Mouse (Mus musculus) megakaryocyte progenitor cell, adult 5-6 weeks (primary cell): ENCODE measurements around the gene Hoxa5. TPM values are rescaled to one million over a fixed set of nuclear protein-coding genes. Genes with fewer than 3 reads are reported as not detected.

ENCODE experiments used
- ATAC-seq: replicated peaks from 2 replicates; pipeline ENCODE4 v1.8.0; 2016; ENCODE audit warnings: mild to moderate bottlenecking, moderate TSS enrichment, inconsistent platforms; ENCODE audit not compliant: poor library complexity
- total RNA-seq, 2 experiments: library from RNA; stranded (forward) in 1 of 2; stranded (reverse) in 1 of 2; fragments of 157-497, 149-512 nt in 1 of 2; fragments of 200-1000 nt in 1 of 2; gene quantifications; 2 replicates each; pipeline versions ENCODE4 v1.2.3 to v1.2.4; 2015 to 2017

The Hoxa5 gene
- total RNA-seq, 2 experiments from 2014 or later, result 0.83 to 3.1 TPM

DNA sequence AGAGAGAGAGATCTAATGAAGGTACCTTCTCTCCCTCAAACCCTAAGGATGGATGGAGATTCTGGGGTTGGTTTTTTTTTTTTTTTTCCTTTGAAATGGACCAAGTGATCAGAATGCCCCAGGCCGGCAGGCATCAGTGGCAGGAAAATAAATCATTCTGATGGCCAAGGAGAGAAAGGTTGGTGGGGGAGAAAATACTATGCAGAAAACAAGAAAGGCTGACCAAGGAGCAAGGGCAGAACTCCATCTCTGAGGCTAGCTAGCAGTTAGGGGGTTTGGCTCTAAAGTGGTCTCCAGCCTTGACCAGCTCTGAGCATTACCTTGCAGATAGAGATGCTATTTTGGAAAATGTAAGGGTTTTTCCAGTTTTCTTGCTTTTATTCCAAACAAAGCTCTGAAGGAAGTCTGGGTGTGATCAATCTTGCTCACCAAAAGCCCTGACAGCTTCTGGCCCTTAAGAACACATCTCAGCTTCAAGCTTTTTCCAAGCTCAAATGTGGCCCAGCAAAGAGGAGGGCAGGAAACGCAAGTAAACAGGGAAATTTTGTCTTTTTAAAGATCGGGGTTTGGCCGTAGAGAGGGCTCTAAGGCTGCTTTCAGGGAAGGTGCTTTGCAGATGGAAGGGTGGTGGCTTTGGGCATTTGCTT is 37.8 kb downstream of the Hoxa5 start:
- no peak for ATAC-seq

DNA sequence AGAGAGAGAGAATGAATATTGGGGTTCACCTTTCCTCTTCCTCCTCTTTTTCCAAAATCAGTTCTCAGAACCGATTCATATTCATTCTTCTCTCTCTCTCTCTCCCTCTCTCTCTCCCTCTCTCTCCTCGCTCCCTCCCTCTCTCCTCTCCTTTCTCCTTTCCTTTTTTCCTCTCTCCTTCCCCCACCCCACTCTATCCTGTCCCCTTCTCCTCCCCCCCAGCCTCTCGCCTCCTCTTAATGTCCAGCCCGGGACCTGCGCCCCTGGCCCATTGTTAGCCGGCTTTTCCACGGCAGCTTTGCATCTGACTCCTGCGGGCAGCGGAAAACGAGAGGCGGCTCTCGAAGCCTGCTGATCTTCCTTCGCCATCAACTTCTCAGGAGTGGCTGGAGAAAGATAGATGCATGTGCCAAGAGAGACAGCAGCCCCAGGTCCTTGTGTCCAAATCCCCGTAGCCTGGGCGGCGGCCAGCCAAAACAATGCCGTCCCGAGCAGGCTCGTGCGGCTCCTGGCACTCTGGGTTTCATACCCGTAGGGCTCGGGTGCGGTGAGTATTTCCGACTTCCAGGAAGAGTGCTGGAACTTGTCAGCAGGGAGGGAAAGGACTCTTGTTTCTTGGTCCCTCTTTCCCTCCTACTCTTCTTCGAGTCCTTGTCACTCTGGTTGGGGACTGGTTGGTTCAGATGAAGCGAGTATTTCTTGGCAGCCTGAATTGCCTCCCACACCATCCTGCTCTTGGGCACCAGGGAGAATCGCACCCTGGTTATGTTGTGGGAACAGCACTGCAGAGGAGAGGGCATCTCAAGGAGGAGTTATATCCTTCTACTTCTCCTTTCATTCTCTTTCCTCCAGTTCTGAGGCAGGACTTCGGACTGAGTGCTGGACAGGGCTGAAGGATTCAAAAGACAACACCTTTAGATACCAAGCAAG is 38.7 kb downstream of the Hoxa5 start:
- no peak for ATAC-seq

DNA sequence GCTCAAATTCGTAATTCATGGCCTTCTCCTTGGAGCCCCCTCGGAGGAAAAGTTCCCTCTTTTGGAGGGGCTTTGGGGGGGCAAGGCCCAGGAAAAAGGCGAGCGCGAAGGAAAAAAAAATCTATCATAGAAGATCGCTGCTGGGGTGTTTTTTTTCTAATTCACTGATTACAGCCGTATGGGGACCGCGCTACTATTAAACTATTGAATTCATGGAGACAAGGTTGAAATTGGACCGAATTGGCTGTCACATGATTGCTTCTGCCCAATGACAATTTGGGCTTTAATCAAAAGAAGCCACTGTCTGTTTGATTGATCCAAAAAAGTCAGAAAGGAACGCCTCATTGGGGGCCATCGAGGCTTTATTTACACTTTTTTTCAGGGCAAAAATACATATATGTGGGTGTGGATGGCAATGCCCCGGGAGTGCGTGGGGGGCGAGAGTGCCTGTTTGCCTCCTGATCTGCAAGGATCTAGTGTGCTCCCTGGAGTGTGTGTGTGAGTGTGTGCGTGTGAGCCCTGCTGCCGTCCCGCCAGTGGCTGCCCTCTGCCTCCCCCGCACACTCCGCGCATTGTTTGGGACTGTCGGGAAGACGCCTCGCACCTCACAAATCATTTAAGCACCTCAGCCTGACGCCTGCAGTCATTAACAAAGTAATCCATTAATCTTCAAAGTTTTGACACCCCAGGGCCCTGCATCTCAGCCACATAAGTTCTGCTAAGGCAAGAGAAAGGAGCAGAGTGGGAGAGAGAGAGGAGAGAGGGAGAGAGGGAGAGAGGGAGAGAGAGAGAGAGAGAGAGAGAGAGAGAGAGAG is 39.6 kb downstream of the Hoxa5 start, which contains the start of gene Hoxa2:
Gene Hoxa2, minus strand, starts transcription at position 206 of the 815 bp plus-strand sequence.
- ATAC-seq, result no peak

DNA sequence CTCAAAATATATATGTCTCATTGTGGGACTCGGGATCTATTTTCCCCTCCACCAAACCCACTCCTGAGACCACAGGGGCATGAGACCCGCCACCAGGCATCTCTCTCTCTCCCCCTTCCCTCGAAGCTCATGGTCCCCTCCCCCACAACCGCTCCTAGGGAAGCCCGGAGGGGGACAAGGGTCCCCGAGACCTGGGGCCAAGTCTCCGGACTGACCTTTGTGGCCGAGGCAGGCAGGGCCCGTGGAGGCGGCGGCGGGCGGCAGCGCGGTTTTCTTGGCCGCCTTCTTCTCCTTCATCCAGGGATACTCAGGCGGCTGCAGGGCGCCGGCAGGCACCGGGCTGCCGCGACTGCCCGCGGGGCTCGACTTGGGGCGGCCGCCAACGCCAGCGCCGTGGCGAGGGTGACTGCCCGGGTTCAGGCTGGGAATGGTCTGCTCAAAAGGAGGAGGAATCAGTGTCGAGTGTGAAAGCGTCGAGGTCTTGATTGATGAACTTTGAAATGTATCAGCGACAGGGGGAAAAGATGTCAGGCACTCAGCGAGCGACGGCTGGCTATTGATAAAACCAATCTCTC is 40.2 kb downstream of the Hoxa5 start:
- ATAC-seq, result no peak

DNA sequence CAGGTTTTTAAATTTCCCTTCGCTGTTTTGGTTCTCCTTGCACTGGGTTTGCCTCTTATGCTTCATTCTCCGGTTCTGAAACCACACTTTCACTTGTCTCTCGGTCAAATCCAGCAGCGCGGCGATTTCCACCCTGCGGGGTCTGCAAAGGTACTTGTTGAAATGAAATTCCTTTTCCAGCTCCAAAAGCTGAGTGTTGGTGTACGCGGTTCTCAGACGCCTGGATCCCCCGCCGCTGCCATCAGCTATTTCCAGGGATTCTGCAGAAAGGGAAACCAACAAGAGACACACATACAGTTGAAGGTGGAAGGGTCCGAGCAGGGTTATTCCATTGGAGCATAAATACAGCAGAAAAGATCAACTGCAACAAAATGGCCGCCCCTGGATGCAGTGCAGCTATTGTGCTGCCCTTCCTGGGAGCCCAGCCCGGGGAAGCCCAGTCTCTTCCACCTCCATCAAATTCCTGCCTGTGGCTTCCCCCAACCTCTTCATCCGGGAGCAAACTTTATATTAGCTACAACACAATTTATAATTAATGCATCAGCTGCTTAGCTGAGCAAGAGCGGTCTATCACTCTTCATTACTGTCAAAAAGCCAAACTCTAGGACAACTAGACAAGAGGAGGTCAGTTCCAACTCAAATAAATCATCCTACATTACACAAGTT is 40.9 kb downstream of the Hoxa5 start:
- no peak for ATAC-seq

DNA sequence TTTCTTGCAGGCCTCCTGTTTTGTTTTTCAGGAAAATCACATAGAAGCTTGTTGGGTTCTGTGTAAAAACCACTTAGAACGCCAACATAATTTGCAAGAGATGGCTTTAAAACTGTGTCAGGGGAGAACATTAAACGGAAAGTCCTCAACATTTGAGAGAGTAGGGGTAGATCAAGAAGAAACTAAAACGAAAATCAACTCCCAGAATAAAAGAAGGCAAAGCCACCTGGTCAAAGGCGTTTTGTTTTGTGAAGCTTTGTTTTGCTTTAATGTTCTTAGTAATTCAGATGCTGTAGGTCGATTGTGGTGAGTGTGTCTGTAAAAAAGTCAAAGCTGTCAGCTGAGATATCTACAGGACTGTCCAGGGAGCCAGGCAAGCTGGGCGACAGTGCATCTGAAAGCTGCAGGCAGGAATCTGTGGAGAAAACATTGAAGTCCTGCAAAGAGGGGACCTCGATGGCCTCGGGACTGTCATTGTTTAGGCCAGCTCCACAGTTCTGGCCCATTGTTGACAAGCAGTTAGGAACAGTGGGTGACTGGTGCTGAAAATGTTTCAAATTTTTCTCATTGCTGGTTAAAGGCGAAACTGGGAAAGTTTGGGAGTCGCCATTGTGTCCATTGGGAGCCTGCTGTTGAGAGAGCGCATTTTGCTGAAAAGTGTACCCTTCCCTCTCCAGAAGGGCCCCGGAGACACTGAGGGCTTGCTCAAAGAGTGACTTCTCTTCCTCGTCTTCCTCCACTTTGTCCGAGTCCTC is 41.6 kb downstream of the Hoxa5 start:
- ATAC-seq, result no peak

DNA sequence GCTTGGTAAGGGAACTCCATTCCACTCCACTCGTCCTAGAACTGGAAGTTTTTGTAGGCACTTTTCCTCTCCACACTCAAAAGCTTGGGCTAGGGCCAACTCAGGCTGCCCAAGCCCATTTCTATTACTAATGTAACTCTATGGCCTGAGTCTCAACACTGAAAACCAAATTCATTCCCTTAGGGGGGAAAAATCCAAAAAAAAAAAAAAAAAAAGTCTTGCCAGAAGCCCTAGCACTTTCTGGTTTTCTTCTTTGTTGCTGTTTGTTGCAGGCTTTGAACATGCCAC is 42.4 kb downstream of the Hoxa5 start:
- ATAC-seq, result no peak

DNA sequence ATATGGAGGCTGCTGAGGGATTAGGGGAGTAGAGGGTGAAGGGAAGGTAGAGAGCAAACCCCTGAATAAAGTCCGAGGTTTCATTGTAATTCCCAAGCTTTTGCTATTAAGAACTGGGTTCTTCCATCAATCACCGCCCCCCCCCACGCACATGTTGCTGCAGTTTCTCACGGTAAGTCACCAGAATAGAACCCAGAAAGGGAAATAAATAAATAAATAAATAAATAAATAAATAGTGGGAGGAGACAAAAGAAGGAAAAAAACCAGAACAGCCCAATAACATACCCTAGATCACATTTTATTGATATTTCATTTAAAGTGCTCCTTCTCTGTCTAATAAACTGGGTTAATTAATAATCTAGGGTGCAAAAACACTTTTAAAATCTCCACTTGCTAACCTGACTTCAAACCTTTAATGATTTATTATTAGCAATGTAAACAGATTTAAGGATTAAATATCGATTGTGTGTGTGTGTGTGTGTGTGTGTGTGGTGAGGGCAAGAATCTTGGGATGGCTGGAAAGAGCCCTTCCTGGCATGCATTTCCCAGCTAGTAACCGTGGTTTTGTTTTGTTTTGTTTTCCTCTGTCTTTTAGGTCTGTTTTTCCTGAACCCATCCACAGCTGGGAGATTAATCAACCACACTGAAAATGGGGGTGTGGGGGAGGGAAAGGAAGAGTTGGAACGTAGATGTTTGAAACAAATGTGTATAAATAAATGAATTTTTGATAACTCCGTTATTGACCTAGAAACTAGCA is 42.9 kb downstream of the Hoxa5 start:
- ATAC-seq, result no peak

DNA sequence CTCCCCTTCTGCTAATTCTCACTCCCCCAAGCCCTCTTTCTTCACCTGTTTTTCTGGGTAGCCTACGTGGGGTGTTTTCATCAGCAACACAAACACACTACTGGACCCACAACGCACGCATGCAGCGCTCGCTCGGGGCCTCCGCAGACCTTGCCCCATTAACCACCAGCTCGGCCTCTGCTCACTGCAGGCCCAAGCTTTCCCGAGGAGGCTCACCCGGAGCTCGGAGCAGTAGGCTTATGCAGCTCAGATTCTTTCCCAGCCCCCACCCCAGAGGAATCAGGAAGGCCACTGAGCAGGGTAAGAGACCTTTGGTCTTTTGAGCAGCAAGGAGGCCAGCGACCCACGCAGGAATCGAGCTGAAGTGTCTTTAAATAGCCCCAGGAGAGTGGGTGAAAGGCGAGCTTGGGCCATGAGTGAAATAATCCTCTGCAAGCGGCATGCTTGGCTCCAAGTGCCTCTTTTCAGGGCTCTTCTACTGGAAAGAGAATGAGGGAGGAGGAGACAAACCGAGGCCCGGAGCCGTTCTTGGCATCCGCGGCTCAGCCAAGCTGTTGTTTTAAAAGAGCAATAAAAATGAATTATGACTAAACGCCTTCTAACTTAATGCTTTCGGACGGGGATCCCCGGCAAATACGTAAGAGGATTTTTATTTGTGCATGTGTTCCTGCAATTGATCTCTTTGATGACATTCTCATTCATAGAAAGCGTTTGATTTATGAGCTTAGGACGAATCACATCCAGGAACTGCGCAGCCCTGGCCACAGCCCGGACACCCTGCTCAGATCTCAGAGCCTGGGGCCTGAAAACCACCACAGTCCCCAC is 43.7 kb downstream of the Hoxa5 start:
- no peak for ATAC-seq

DNA sequence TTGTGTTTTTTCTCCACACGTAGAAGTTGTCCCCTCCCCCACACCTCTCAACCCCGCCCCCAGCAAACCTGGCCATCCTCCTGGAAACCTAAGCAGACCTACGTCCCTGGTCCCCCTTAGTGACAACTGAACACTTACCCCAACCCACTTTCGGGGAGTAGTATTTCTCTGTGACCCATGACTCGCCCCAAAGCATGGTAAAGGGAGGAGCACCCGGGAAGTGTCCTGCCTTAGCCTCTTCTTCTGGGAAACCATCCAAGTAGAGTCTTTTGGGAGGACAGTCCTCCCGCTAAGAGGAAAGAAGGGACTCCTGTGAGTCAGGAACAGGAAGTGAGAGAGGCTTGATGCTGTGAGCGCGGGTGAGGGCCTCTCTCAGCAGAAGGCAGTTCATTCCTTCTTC is 44.4 kb downstream of the Hoxa5 start:
- peak; percentile 26 for ATAC-seq

DNA sequence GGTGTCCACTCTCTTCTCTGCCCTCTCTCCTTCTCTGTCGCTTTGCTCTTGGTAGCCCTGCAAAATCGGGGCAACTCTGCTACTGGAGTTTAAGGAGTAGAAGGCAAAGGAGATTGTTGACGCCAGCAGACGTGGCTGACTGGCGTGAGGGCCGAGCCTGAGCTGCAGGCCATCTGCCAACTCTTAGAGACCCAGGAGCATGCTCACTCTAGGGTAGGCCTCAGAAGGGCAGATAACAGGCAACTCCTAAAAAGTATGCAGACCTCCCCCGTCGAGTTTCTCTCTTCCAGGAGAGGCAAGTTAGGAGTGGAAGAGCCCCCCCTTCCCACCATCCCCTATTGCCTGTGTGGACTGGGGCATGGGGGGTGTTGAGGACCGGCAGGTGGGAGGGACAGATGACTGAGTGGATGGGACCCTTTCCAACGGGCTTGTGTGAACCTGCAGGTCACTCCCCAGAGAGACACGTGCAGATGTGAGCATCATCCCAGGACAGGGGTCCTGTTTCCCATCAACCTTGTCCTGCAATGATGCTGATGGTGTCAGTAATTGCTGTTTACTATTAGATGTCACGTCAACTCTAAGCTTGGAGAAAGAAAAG is 45.1 kb downstream of the Hoxa5 start:
- ATAC-seq, result no peak

DNA sequence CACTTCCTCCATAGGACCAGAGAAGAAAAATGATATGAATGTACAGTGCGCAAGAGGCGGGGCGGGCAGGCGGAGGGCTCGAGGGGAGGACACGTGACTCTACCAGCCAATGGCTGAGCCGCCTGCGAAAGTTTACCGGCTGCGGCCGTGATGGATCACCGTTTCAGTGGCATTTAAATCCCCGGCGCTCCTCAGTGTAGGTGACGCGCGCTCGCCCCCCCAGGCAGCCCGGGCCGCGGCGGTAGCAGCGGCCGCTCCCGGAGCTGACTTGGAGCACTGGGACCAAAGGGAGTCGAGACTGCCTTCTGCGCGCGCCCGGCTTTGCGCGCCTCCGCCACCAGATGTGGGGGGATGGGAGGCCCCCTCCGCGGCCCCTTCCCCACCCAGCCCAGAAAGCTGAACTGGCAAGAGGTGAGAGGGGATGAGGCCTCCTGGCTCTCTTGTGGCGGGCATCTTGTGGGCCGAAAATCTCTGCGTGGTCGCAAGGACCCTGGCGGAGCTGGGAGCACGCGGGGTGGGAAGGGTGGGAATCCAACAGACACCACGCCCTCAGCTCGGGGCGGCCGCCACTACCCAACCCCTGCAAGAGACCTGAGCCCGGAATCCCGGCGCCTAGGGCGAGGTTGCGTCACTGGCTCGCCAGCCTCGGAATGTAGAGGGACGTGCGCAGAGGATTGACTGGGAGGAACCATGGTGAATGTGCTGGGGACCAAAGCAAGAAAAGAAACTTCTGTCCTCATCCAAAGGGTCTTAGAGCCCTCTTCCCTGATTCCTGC is 45.9 kb downstream of the Hoxa5 start, which contains the start of gene Hoxa1:
Gene Hoxa1, minus strand, starts transcription at position 42 of the 776 bp plus-strand sequence.
- peak; percentile 91 for ATAC-seq

DNA sequence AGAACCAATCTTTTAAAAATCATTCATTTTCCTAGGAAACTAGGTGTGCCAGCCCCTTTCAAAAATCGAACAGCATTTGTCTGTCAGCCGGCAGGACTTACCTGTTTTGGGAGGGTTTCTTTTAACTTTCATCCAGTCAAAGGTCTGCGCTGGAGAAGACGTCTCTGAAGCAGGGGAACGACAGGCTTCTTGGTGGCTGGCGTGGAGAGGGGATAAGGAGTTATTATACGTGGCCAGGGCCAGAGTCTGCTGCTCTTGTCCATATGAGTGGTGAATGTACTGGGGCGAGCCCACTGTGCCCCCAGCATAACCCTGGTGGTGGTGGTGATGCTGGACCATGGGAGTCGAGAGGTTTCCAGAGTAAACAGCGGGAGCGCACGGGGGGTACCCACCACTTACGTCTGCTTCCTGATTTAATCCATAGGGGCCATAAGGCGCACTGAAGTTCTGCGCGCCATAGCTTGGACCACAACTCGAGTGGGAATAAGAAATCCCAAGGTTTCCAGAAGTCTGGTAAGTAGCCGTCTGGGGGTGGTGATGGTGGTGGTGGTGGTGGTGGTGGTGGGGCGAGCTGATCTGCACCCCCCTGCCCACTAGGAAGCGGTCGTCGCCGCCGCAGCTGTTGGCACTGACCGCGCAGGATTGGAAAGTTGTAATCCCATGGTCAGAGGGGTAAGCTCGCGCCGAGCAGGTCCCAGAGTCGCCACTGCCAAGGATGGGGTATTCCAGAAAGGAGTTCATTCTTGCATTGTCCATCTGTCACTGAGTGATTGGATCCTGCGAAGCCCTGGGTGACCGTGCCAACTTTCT is 46.7 kb downstream of the Hoxa5 start:
- ATAC-seq, result no peak

DNA sequence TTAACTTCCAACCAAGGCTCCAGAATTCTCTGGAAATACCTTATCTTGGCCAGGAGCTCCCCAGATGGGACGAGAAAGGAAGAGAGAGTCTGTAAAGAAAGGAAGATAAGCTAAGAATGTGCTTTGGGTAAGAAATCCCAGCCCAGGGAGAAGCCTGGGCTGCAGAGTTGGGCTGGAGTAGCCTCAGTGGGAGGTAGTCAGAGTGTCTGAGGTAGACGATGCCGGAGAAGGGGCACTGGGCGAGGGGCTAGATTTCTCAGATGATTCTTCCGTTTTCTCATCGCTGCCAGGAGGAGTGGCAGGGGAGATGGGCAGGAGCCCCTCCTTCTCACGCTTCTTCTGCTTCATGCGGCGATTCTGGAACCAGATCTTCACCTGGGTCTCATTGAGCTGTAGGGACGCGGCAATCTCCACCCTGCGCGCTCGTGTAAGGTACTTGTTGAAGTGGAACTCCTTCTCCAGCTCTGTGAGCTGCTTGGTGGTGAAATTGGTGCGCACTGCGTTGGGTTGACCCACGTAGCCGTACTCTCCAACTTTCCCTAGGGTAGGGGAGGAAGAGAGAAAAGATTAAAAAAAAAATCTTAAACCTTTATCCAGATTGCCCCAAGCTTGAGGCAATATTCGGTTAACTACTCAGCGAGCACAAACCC is 47.7 kb downstream of the Hoxa5 start:
- no peak for ATAC-seq

DNA sequence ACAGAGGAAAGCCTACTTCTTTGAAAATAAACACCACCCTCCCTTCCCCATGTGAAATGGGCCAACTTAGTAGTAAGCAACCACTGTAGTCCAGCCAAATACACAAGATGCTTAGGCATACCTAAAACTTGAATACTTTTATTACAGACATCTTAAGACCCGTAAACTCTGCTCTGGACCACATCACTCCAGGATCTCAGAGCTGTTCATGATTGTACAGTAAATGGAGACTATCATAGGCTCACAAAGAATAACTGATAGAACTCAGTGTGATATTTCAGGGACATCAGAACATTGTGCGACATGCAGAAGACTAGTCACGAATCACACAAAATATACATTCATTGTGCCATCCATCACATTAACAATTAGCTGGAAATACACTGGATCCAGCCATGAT is 48.9 kb downstream of the Hoxa5 start:
- no peak for ATAC-seq

DNA sequence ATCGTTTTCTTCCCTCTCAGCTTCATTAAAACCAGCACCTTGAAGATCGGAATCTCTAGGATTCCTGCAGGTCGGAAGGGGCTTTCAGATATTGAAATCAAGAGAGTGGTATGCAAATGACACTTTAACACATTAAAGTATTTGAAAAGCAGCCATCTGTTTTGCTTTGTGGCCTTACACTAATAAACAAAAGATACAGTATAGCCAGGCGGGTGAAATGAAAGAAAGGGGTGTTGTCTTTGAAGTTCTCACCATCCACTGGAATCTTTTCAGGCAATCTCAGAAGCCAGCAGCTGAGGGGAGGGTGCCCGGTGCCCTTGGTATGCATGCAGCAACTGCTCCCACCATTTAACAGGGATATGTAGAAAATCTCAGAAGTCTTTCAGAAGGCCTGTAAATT is 50.3 kb downstream of the Hoxa5 start:
- no peak for ATAC-seq
